Mouse (Mus musculus) MEL (cell line): Measurements from ENCODE around the gene Gm20388. TPM values are rescaled to one million over a fixed set of nuclear protein-coding genes. Genes with fewer than 3 reads are reported as not detected.
A peak's percentile ranks its signal among the peaks of the same experiment; 100 is the strongest.

Experiments
- DNase-seq: peaks from one replicate; pipeline ENCODE4 v3.0.0; 2011; ENCODE audit warnings: low read depth, low spot score
- H3K27ac ChIP-seq: 2 replicates; pipeline ENCODE4 v1.5.1; 2012; ENCODE audit warnings: low read depth, mild to moderate bottlenecking, control low read depth, low read length, moderate library complexity; ENCODE audit not compliant: control insufficient read depth
- H3K27me3 ChIP-seq, 2 experiments: fragments of 150-350 bp in 1 of 2; sonication (generic) in 1 of 2; 2 replicates each; pipeline ENCODE4 v1.6.1; 2012; ENCODE audit warnings: low read length in 2 of 2, mild to moderate bottlenecking in 2 of 2, improper control_type of control experiment in 1 of 2, moderate library complexity in 1 of 2; ENCODE audit not compliant: insufficient read depth in 2 of 2, control insufficient read depth in 1 of 2
- H3K36me3 ChIP-seq, 2 experiments: 2 replicates each; pipeline ENCODE4 v1.6.1; 2012 to 2014; ENCODE audit warnings: low read length in 2 of 2, improper control_type of control experiment in 1 of 2, inconsistent platforms in 1 of 2, mild to moderate bottlenecking in 1 of 2; ENCODE audit not compliant: insufficient read depth in 2 of 2, control insufficient read depth in 1 of 2
- H3K4me1 ChIP-seq, 2 experiments: fragments of 150-350 bp in 1 of 2; sonication (generic) in 1 of 2; 2 replicates each; pipeline ENCODE4 v1.6.1; 2012; ENCODE audit warnings: low read length in 2 of 2, improper control_type of control experiment in 1 of 2, mild to moderate bottlenecking in 1 of 2; ENCODE audit not compliant: insufficient read depth in 2 of 2, control insufficient read depth in 1 of 2
- H3K4me3 ChIP-seq, 2 experiments: fragments of 150-350 bp in 1 of 2; sonication (generic) in 1 of 2; 2 replicates each; pipeline ENCODE4 v1.5.1; 2012; ENCODE audit warnings: low read depth in 2 of 2, low read length in 2 of 2, mild to moderate bottlenecking in 2 of 2, moderate library complexity in 2 of 2, control low read depth in 1 of 2, improper control_type of control experiment in 1 of 2; ENCODE audit not compliant: control insufficient read depth in 1 of 2, insufficient read depth in 1 of 2
- H3K79me2 ChIP-seq: 2 replicates; pipeline ENCODE4 v1.6.1; 2012; ENCODE audit warnings: mild to moderate bottlenecking, low read length, moderate library complexity; ENCODE audit not compliant: control insufficient read depth, poor library complexity, insufficient read depth
- H3K9ac ChIP-seq: 2 replicates; pipeline ENCODE4 v1.6.1; 2012; ENCODE audit warnings: low read depth, mild to moderate bottlenecking, control low read depth, low read length, moderate library complexity; ENCODE audit not compliant: control insufficient read depth, poor library complexity, severe bottlenecking
- H3K9me3 ChIP-seq: fragments of 150-350 bp; sonication (generic); replicated peaks from 2 replicates; pipeline ENCODE4 v1.6.1; 2012; ENCODE audit warnings: mild to moderate bottlenecking, low read length, improper control_type of control experiment, moderate library complexity; ENCODE audit not compliant: insufficient read depth
- CHD2 ChIP-seq: IDR thresholded peaks from 2 replicates; pipeline ENCODE4 v1.6.1; 2011; ENCODE audit warnings: low read length, improper control_type of control experiment
- CTCF ChIP-seq, 3 experiments: IDR thresholded peaks in 2 of 3; conservative IDR thresholded peaks in 1 of 3; 2 replicates each; pipeline ENCODE4 v1.5.1; 2011 to 2012; ENCODE audit warnings: low read length in 3 of 3, low read depth in 2 of 3, mild to moderate bottlenecking in 2 of 3, improper control_type of control experiment in 1 of 3, inconsistent platforms in 1 of 3, mixed read lengths in 1 of 3, moderate library complexity in 1 of 3; ENCODE audit not compliant: control insufficient read depth in 1 of 3, insufficient read depth in 1 of 3, poor library complexity in 1 of 3, severe bottlenecking in 1 of 3
- E2F4 ChIP-seq: IDR thresholded peaks from 2 replicates; pipeline ENCODE4 v1.6.1; 2011; ENCODE audit warnings: low read depth, low read length, improper control_type of control experiment, borderline replicate concordance
- ELF1 ChIP-seq: IDR thresholded peaks from 2 replicates; pipeline ENCODE4 v1.6.1; 2014; ENCODE audit warnings: low read depth, mild to moderate bottlenecking, inconsistent platforms, low read length, improper control_type of control experiment, moderate library complexity
- HCFC1 ChIP-seq: IDR thresholded peaks from 2 replicates; pipeline ENCODE4 v1.6.1; 2012; ENCODE audit warnings: low read depth, mild to moderate bottlenecking, inconsistent platforms, low read length, improper control_type of control experiment, moderate library complexity
- JUND ChIP-seq: IDR thresholded peaks from 2 replicates; pipeline ENCODE4 v1.6.1; 2011; ENCODE audit warnings: low read depth, mild to moderate bottlenecking, improper control_type of control experiment, low read length
- MAX ChIP-seq: IDR thresholded peaks from 2 replicates; pipeline ENCODE4 v1.6.1; 2011; ENCODE audit warnings: low read length, improper control_type of control experiment
- MAZ ChIP-seq: IDR thresholded peaks from 2 replicates; pipeline ENCODE4 v1.6.1; 2012; ENCODE audit warnings: low read depth, mild to moderate bottlenecking, inconsistent platforms, low read length, improper control_type of control experiment
- MXI1 ChIP-seq: IDR thresholded peaks from 2 replicates; pipeline ENCODE4 v1.6.1; 2011; ENCODE audit warnings: mild to moderate bottlenecking, low read depth, low read length, improper control_type of control experiment
- MYB ChIP-seq: IDR thresholded peaks from 2 replicates; pipeline ENCODE4 v1.6.1; 2011; ENCODE audit warnings: mild to moderate bottlenecking, low read depth, low read length, improper control_type of control experiment
- MYC ChIP-seq: IDR thresholded peaks from 2 replicates; pipeline ENCODE4 v1.6.1; 2011; ENCODE audit warnings: low read depth, mild to moderate bottlenecking, low read length, improper control_type of control experiment, moderate library complexity
- NELFE ChIP-seq: IDR thresholded peaks from 2 replicates; pipeline ENCODE4 v1.6.1; 2011; ENCODE audit warnings: low read depth, low read length, improper control_type of control experiment
- POLR2A ChIP-seq, 2 experiments: IDR thresholded peaks; 2 replicates each; pipeline ENCODE4 v1.6.1; 2011 to 2012; ENCODE audit warnings: low read length in 2 of 2, mild to moderate bottlenecking in 2 of 2, control low read depth in 1 of 2, improper control_type of control experiment in 1 of 2, low read depth in 1 of 2, moderate library complexity in 1 of 2; ENCODE audit not compliant: control insufficient read depth in 1 of 2, insufficient read depth in 1 of 2, poor library complexity in 1 of 2
- POLR2AphosphoS2 ChIP-seq: IDR thresholded peaks from 2 replicates; pipeline ENCODE4 v1.6.1; 2011; ENCODE audit warnings: low read length, improper control_type of control experiment
- RAD21 ChIP-seq: IDR thresholded peaks from 2 replicates; pipeline ENCODE4 v1.6.1; 2011; ENCODE audit warnings: mild to moderate bottlenecking, low read depth, low read length, improper control_type of control experiment
- SIN3A ChIP-seq: IDR thresholded peaks from 2 replicates; pipeline ENCODE4 v1.6.1; 2012; ENCODE audit warnings: low read length, improper control_type of control experiment, inconsistent platforms
- SMC3 ChIP-seq: IDR thresholded peaks from 2 replicates; pipeline ENCODE4 v1.6.1; 2011; ENCODE audit warnings: low read depth, low read length, improper control_type of control experiment
- UBTF ChIP-seq: IDR thresholded peaks from 2 replicates; pipeline ENCODE4 v1.6.1; 2012; ENCODE audit warnings: low read depth, mild to moderate bottlenecking, inconsistent platforms, low read length, improper control_type of control experiment, moderate library complexity, borderline replicate concordance; ENCODE audit not compliant: insufficient read depth
- USF1 ChIP-seq: IDR thresholded peaks from 2 replicates; pipeline ENCODE4 v1.6.1; 2014; ENCODE audit warnings: low read depth, mild to moderate bottlenecking, inconsistent platforms, low read length, improper control_type of control experiment, moderate library complexity
- ZMIZ1 ChIP-seq: IDR thresholded peaks from 2 replicates; pipeline ENCODE4 v1.6.1; 2012; ENCODE audit warnings: low read depth, mild to moderate bottlenecking, inconsistent platforms, low read length, improper control_type of control experiment, moderate library complexity
- polyA plus RNA-seq, 2 experiments: library from polyadenylated mRNA; stranded (reverse) in 1 of 2; unstranded in 1 of 2; fragments of >175 nt in 1 of 2; fragments of >200 nt in 1 of 2; gene quantifications; 2 replicates each; pipeline versions ENCODE4 v1.2.1 to v1.2.4; 2012; ENCODE audit warnings: low replicate concordance in 2 of 2, low read depth in 1 of 2; ENCODE audit not compliant: insufficient read length in 2 of 2, insufficient read depth in 1 of 2, missing spikeins in 1 of 2
- total RNA-seq: library from RNA; depleted of rRNA; stranded (reverse); fragments of 300-350 nt; gene quantifications from 2 replicates; pipeline ENCODE4 v1.2.3, GENCODE M21; 2012

The Gm20388 gene
- total and polyA plus RNA-seq, 3 experiments: 11.1 to 17.8 TPM; not detected in 1

GRCm38 (mm10) chr8:123211876-123212275 is 3301.2 kb downstream of the Gm20388 start:
- TF ChIP-seq MYC (0 out of 2 replicates have a peak, but pooled peaks have one; percentile 19), ZMIZ1 (no peak), MYB (no peak), USF1 (no peak)
- TF ChIP-seq, all 39 proteins: peak for 1
- Histone ChIP-seq H3K27ac (no peak overlapping the region), H3K79me2 (peaks cover 9% of the 10 kb centered on the region), H3K4me3 (peak overlapping the region; percentile 67 to 97), H3K9ac (peak overlapping the region; percentile 94), H3K27me3 (no peaks in the 10 kb centered on the region), H3K9me3 (no peaks in the 10 kb centered on the region), H3K36me3 (peaks cover 0 to 5% of the 10 kb centered on the region in 2 experiments; a peak in 1 of 4 replicates), H3K4me1 (peaks cover 0 to 4% of the 10 kb centered on the region in 2 experiments; a peak in 3 of 4 replicates)
- no peak for DNase-seq

- Histone ChIP-seq H3K36me3 (peaks cover 0 to 5% of the 10 kb centered on the region in 2 experiments; a peak in 1 of 4 replicates), H3K9me3 (no peaks in the 10 kb centered on the region), H3K4me1 (peaks cover 0 to 4% of the 10 kb centered on the region in 2 experiments; a peak in 3 of 4 replicates), H3K9ac (peak within 1 kb of the TSS; percentile 94), H3K4me3 (peak within 1 kb of the TSS; percentile 67 to 97), H3K27ac (0 out of 2 replicates have a peak within 1 kb of the TSS, but pooled peaks have one; percentile 6), H3K27me3 (no peaks in the 10 kb centered on the region), H3K79me2 (peaks cover 9% of the 10 kb centered on the region)
- TF ChIP-seq POLR2AphosphoS2 (peak; percentile 83; the same call in 1 of the 2 replicates), E2F4 (no peak), JUND (no peak), NELFE (peak; percentile 89), MAZ (peak; percentile 37; the same call in 1 of the 2 replicates), SMC3 (peak; percentile 64), UBTF (0 out of 2 replicates have a peak, but pooled peaks have one; percentile 13), MYC (no peak), USF1 (no peak), MAX (no peak), CTCF (IDR thresholded peaks at IDR 0.05 in 2 of 3, conservative IDR thresholded peaks at IDR 0.05 in 1 of 3; ENCODE audit: control insufficient read depth in 1 of 3, insufficient read depth in 1 of 3, low read depth in 2 of 3, low read length in 3 of 3, poor library complexity in 1 of 3, severe bottlenecking in 1 of 3) (peak; percentile 56 to 75 (median 67)), MXI1 (peak; percentile 89), RAD21 (peak; percentile 38), ZMIZ1 (peak; percentile 83), MYB (no peak), HCFC1 (peak; percentile 85), POLR2A (IDR thresholded peaks at IDR 0.05; ENCODE audit: control insufficient read depth in 1 of 2, insufficient read depth in 1 of 2, low read depth in 1 of 2, low read length in 2 of 2, poor library complexity in 1 of 2) (peak; percentile 83 to 85; a peak in 3 of 4 replicates), SIN3A (peak; percentile 93), CHD2 (peak; percentile 93), ELF1 (peak; percentile 95)
- peak; percentile 92 for DNase-seq
Observed at GRCm38 (mm10) chr8:123212321-123213117, 3301.9 kb downstream of the Gm20388 start, which contains the start of the genes Chmp1a and Spata33. Gene Chmp1a, minus strand, starts transcription at chr8:123212763. Gene Spata33, plus strand, starts transcription at chr8:123212832.
